Mouse (Mus musculus) cerebellum, adult 9-10 months (tissue): ENCODE data around the gene Gemin7.
"Not testable (repeated sequence)": the region's sequence is repeated elsewhere in the genome, so short reads cannot be mapped to it uniquely, and the experiment has no call there.

ENCODE experiments used
- DNase-seq: peaks from one replicate; pipeline ENCODE4 v3.0.0; 2022

Gene Gemin7

DNA sequence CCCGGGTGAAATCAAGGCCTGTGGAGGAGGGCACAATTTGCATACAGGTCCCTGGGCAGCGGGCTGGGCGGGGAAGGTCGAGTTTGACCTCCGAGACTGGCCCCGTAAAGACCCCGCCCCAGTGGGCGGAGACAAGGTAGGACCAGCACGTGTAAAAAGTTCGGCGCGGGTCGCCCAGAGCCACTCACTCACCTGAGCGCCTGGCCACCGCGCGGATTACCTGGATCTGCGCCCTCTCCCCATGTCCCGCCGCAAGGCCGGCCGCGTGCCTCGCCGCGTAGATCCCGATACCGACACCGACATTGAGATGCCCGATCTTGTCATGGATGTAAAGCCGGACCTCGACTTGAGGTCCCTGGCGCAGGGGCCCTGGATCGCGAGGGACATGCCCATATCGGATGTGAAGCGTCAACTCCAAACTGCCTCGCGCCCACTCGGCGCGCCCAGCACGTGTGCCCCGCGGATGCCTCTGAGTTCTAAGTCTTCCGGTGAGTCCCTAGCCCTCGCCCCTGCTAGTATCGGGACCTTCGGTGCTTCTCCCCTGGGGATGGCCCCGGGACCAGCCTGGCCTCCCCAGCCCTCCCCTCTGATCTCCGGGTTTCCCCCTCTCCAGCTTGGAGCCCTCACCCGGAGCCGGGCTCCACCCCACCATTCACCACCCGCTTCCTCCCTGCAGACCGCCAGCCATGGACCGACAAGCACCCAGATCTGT lies at the start of gene Gemin7, which contains the start of gene Zfp296:
Gemin7 (minus strand) TSS at position 455 of the 712 bp plus-strand sequence.
Zfp296 (plus strand) TSS at position 147 of the 712 bp plus-strand sequence.
- DNase-seq, result peak; percentile 60

DNA sequence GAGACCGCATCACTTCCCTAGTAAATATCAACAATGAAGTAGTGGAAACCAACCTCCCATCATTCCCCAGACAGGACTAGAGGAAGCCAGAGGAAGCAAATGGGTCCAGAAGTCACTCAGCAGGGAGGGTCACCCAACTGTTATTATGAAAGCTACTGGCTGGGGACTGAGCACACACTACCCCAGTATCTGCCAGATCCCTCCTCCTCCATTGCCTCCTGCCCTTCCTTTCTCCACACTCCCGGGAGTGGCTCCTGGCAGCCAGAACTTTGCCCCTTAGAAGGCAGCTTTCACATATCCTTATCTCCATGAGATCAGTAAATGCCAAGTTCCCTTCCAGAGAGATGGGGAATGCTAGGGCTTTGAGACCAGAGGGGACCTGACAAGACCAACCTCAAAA lies 46.0 kb upstream of the Gemin7 start:
- DNase-seq, result no peak

DNA sequence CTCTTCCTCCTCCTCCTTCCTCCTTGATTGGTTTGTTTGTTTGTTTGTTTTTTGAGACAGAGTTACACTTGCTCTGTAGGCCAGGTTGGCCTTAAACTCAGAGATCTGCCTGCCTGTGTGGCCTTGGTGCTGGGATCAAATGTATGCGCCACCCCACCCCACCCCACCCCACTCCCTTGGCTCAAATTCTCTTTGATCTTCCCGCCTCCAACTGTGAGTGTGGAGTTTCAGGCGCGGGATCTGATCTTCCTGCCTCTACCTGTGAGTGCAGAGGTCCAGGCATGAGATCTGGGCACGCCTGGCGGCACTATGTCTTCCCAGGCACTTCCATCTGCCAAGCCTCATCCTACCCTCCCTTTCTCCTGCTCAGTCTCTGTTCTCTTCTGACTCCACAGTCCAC lies 44.8 kb upstream of the Gemin7 start:
- no peak for DNase-seq

DNA sequence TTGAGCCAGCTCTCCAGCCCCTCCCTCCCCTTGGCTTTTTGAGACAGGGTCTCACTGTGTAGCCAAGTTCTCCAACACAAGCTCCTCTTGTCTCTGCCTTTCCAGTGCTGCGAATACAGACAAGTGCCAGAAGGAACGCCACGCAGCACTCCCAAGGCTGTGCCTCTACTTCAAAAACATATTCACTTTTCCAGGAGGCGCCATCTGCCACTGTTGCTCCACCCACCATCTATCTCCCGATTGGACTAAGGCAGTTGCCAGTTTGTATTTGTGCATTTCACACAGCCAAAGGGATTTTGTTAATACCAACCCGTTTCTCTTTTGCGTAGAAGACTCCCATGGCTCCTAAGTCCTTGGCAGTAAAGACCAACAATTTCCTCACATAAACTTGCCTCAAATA lies 43.4 kb upstream of the Gemin7 start:
- no peak for DNase-seq

DNA sequence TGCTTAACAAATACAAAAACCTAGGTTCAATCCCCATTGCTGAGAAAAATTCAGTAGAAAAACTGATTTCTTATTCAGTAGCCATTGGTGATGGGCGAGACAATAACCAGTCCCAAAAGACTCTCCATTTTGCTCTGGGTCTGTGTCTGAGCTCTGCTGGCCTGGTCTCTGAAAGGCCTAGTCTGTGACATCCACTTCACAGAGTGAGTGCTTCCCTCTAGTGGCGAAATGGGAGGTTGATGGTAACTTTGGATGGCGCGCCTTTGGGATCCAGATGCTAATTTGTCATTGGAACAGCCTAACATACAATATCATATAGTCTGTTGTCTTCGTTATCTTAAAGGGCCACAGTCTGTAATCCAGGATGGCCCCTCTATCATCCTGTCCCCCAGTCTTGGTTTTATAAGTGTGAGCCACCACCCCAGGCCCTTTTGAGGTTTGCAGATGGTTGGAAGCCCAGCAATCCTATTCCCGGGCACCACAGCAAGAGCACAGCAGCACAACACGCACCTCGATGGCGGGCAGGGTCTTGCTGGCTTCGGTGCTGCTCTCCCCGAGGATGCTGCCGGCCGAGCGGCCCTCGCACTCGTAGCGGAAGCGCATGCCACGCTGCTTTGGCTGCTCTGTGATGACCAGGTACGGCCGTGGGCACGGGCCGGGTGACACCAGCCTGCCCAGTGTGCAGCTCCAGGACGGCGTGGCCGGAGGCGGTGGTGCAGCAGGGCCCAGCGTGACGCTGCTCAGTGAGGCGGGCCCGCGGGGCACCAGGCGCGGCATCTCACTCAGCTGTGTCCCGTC lies 41.8 kb upstream of the Gemin7 start:
- DNase-seq, result peak; percentile 85

DNA sequence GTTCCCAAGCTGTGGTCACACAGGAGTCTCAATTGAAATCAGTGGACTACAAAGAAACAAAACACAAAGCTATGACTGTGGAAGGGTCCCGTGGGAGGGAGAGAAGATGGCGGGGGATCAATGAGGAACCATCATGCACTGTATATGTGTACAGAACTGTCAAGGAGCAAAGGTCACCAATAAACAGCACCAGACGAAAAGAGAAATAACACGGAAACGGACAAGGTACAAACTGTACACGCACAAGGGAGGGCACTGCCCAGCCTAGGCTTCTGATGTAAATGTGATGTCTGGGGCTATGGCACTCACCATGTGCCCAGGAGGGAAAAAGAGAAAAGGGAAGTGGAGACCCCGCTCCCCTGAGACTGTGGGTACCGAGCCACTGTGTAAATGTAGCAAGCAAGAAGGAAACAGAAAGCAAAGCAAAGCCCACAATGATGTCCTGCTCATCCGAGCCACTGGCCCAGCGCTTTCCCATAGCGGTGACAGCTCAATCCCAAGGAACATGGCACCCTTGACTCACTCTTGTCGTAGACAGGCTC lies 37.7 kb upstream of the Gemin7 start:
- DNase-seq, result no peak

DNA sequence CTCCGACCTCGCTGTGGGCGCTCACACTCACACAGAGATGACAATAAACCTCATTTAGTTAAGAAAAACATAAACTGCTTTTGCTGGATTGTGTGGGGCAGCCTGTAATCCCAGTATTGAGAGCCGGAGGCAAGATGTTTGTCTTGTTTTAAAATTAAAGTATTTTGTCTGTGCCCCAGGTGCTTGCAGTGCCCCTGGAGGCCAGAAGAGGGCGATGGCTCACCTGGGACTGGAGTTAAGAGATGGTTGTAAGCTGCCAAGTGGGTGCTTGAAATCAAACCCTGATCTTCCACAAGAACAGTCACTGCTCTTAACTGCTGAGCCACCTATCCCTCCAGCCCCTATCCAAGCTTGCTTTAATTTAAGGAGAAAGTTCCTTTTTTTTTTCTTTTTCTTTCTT lies 33.6 kb upstream of the Gemin7 start:
- no peak for DNase-seq

DNA sequence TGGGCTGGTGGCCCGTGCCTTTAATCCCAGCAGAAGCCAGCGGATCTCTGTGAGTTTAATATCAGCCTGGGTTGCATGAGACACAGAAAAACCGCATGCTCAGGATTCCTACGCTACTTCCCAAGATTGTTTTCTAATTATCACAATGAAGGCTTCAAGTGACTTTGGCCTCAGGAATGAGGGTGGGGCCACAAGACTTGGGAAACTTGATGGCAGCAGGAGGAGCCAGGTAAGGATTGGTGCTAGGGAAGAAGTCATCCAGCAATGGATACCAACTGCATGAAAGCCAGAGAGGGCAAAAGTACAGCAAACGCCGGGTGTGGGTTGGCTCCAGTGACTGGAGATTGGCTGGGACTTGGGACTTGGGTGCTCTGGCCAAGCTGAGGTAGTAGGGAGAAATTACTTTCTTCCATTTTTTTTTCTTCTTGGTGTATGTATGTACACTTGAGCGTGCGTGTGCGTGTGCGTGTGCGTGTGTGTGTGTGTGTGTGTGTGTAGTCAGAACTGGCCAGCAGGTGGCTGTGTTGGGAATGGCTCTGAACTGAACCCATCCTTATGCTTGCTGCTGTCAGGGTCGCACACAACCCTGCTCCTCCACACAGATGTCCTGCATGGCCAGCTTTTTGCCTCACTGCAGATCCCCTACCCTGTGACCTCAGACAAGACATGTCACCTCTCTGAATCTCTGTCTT lies 32.4 kb upstream of the Gemin7 start:
- no peak for DNase-seq

DNA sequence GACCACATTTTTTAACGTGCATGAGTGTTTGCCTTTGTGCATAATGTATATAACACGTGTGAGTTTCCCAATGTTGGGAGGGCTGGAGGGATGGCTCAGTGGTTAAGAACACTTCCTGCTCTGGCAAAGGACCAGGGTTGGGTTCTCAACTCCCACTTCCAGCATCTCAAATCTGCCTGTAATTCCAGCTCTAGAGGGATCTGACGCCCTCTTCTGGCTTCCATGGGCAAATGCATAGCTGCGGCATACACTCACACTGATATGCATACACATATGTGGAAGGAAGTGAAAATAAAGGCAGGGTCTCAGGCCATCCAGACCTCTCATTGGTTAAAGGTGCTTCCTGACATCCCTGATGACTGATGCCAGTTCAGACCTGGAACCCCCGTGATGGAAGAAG lies 29.9 kb upstream of the Gemin7 start:
- DNase-seq, result no peak

DNA sequence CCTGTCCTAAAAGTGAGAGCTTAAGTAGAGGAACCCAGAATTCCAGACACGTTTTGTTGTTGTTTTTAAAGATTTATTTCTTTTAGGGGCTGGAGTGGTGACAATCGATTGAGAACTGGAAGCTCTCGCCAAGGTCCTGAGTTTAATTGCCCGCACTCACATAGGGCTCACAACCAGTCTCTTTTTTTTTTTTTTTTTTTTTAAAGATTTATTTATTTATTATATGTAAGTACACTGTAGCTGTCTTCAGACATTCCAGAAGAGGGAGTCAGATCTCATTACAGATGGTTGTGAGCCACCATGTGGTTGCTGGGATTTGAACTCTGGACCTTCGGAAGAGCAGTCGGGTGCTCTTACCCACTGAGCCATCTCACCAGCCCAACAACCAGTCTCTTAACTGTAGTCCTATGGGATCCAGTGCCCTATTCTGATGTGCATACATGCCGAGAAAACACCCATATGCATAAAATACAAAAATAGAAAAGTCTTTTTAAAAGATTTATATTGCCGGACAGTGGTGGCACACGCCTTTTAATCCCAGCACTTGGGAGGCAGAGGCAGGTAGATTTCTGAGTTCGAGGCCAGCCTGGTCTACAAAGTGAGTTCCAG lies 27.3 kb upstream of the Gemin7 start:
- not testable (repeated sequence) for DNase-seq

DNA sequence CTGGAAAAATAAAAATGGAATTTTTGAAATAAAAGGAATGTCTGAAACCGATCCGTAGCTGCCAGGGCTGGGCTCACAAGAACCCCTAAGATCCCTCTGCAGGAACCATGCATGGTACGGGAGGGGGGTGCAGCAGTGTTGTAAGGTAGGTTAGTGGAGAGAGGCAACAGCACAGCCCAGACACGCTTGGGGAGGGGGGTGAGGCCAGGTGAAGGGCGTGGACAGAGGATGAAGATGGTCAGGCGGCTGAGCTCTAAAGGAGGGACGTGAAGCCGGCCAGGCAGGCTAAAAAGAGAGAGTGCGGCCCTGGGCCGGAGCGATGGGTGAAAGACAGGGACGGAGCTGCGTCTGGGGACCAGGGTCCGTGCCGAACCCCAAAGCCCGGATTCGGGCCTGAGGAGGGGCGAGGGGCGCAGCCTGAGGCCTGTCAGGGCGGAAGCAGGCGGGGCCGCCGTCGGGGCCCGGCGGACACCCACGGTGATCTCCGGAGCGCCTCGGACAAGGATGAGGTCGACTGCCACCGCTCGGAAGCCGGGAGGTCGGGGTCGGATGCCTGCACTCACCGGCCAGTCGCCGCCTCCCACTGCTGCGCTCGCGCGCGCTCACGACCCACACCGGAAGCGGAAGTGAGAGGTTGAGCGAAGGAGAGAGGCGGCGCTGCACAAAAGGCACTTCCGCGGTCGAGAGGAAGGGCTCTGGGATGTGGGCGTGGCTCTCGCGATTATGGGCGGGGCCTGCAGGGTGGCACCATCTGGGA lies 26.6 kb upstream of the Gemin7 start, which contains the start of gene Clasrp:
Clasrp (minus strand) TSS at position 638 of the 757 bp plus-strand sequence.
- peak; percentile 95 for DNase-seq

DNA sequence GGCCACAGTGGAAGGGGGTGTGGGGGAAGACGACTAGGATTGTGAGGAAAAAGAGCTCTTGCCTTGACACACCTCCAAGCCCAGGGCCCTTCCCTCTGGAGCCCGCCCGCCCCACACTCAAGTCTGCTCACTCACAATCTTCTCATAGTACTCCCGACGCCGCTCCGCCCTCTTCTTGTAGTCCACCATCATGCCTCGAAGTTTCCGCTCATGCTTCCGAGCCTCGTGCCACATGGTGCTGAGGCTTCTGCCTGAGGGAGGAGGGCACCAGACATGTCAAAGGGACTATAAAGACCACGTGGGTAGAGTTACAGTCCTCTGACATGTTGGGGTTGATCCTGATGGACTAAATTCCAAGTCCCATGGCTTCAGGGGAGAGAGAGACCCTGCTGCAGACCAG lies 25.7 kb upstream of the Gemin7 start:
- no peak for DNase-seq

DNA sequence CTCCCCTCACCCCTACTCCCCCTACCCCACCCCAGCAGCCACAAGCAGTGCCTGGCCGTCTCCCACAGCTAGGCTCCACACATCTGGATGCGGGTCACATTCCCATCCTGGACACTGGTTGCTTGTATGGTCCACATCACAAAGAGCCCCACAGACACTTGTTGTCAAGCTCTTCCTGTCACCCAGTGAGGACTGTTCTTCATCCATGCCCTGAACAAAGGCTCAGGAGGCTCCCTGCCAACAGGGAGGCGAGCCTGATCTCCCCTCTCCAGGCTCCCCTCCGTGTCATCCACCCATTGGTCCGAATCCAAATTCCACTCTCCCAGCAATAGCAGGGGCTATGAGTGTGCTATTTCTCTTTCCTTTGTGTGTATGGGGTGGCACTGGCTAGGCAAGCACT lies 23.2 kb upstream of the Gemin7 start:
- DNase-seq, result no peak

DNA sequence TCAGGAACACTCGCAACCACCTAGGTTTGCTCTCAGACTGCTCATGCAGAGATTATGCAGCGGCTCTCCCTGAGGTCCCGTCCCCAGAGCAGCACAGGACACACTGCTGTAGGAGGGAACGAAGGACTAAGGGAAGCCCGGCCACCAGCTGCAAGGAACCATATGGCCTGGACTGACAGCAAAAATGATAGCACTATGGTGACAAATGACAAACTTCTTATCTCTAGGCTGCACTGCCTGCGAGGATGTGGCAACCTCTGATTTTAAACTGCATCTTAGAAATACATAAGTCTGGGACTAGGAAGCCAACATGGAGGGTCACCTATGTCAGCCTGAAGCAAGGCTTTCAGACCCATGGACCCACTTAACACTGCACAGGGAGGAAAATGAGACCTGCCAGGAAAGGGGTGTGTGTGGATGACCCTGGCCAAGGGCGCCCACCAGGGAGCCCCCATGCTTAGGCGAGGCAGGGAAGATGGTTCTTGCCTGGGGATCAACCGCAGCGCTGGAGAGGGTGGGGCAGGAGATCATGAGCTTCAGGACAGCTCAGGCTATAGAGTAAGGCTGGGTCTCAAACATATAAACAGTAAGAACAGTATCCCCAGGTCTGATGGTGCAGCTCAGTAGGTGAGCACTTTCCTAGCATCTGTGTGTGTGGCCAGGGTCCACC lies 15.8 kb upstream of the Gemin7 start:
- no peak for DNase-seq

DNA sequence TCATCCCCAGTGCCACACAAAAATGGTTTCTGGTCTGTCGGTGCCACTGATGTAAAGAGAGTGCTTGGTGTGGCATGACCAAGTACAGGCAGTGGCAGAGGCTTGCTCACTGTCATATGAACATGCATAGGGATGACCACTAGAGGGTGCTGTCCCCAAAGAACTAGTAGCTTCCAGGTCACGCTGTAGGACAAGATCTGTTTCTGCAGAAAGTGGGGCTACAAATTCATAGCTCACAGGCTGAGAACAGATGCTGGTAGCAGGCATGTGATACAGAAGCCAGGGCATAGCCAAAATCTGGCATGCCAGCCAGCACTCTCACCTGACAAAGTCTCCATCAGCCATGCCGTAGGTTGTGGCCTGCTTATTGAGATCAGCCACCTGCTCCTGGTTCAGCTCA lies 12.5 kb upstream of the Gemin7 start:
- DNase-seq, result peak; percentile 92

DNA sequence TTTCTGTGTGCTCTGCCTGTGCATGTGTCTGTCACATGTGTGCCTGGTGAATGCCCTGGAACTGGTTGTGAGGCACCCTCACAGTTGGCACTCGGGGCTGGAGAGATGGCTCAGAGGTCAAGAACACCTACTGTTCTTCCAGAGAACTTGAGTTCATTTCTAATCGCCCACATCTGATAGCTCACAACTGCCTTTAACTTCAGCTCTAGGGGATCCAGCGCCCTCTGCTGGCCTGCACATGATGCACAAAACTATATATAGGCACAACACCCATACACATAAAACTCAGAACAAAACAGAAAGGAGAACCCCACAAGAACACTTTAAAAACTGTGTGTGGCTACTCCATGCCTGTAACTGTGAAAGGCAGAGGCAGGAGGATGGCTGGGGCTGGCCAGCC lies 11.8 kb upstream of the Gemin7 start:
- DNase-seq, result no peak

DNA sequence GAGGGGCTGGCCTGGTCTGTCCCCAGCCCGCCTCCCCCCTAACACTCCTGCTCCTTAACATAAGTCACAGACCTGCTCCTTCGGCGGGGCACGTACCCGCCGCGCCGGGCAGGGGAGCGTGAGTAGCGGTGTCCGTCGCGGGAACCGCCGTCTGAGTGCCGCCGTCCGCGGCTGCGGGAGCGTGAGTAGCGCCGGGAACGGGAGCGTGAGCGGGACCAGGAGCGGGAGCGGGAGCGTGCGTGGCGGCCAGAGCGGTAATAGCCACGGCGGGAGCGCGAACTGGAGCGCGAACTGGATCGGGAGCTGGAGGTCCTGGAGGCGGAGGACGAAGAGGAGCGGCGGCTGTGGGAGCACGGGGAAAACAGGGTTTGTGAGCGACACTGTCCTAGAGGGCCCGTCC lies 8.9 kb upstream of the Gemin7 start:
- no peak for DNase-seq

DNA sequence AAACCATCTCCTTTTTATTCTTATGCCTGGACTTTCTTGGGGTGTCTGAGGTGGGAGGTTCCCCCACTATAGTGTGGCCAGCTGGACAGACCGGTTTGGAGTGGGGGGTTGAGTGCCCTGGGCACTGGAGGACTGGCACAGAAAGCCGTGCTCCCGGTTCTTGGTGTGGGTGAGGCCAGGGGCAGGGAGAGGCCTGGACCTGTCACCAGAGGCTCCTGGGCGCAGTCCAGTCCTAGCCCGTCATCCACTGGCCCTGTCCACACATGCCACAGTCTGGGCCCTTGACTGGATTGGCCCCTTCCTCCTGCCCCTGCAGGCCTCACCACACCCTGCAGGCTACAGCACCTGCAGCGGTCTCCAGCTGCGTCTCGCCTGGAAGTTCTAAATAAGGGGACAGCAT lies 3.2 kb upstream of the Gemin7 start:
- DNase-seq, result no peak

DNA sequence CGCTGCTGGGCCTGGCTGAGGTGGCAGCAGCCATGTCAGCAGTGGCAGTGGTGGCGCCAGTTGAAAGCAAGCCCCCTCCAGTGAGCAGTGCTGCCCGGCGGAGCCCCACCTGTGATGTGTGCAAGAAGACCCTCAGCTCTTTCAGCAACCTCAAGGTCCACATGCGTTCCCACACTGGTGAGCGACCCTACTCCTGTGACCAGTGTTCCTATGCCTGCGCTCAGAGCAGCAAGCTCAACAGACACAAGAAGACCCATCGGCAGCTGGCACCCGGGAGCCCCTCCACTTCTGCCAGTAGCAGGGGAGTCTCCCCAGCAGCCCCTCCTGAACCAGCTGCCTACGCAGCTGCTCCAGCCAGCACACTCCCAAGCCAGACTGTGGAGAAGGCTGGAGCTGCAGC lies 2.4 kb upstream of the Gemin7 start:
- DNase-seq, result no peak

DNA sequence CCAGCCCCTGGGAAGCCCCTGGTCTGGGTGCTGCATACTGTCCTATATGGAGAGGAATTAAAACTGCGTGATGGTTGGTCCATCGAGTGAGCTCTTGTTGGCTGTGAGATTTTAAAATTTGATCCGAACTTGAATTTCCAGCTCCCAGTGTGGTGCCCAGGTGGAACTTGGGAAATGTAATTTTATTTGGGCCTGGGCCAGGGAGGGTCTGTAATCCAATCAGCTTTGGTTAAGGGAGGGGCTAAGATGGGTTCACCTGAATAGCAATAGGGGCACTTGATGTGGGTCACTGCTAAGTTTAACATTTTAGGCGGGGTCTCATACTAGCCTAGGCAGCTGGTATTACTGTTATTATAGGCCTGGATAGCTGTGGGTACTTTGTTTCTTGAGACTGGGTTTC lies 1.0 kb upstream of the Gemin7 start:
- no peak for DNase-seq

DNA sequence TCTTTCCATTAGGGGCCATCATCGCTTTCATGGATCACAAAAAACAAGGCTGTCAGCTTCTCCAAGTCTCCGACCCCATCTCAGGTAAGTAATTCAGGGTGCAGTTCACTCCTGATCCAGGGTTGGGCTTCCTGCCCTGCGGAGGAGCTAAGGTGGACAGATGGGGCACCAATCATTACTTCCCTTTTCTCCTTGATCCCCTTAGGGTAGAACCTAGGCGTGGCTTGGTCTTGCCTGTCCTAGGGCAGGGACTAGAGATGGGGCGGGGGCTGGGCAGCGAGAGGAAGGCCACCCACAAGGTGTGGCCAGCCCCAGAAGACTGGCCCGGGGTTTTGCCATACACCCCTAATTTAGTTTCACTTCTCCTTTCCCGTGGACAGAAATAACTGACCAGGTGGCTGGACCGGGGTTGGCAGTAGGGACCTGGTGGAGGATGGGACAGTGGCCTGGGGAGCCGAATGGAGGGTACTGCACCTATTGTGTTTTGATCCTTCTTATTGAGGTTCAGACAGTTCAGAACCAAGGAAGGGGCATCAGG lies 551 bp upstream of the Gemin7 start:
- DNase-seq, result peak; percentile 67
